13 mouse cellular contexts compared by ENCODE assay signal in genomic region chr14:80683282-80683681, GRCm38 (mm10).
DNase-seq lines count a peak whose midpoint lies in the region; ATAC-seq and TF ChIP-seq lines count a peak whose summit lies in the region.
"Had no signal": no experiment of that assay in that cellular context is flagged by ENCODE, and none has a peak within 500 bp of the region (broad histone marks: within the 10 kb centered on the region; RNA-seq: fewer than 3 reads in every experiment).

No protein-coding gene starts in this region.

- no peak overlapping the region for H3K27ac ChIP-seq in left cerebral cortex, adult 2 months
- no peak overlapping the region for H3K27ac ChIP-seq in forebrain, embryonic 16.5 days (ENCODE audit: low read length)
- no peak overlapping the region for H3K27ac ChIP-seq in heart, embryonic 10.5 days
- H3K27ac ChIP-seq: heart, adult 2 months; kidney, embryonic 15.5 days had no signal

- no peaks in the 10 kb centered on the region for H3K27me3 ChIP-seq in forebrain, embryonic 16.5 days (replicated peaks; ENCODE audit: control insufficient read depth, insufficient read depth, low read length)
- H3K27me3 ChIP-seq in heart, embryonic 10.5 days (ENCODE audit: insufficient read depth, poor library complexity, severe bottlenecking), result no peaks in the 10 kb centered on the region
- H3K27me3 ChIP-seq: kidney, embryonic 15.5 days had no signal

- intact Hi-C loops in left cerebral cortex, adult 2 months (cut with DNase I), result no loop called here

- H3K9ac ChIP-seq in forebrain, embryonic 16.5 days (replicated peaks; ENCODE audit: low read depth, low read length), result peak overlapping the region; percentile 35
- H3K9ac ChIP-seq: kidney, embryonic 15.5 days; lung, embryonic 14.5 days had no signal

- H3K36me3 ChIP-seq in forebrain, embryonic 16.5 days (ENCODE audit: control insufficient read depth, insufficient read depth), result no peaks in the 10 kb centered on the region
- H3K36me3 ChIP-seq in heart, embryonic 10.5 days, result no peaks in the 10 kb centered on the region
- H3K36me3 ChIP-seq: kidney, embryonic 15.5 days had no signal

- H3K4me2 ChIP-seq in forebrain, embryonic 16.5 days (ENCODE audit: low read length), result peak overlapping the region; percentile 47
- H3K4me2 ChIP-seq: kidney, embryonic 15.5 days; liver, embryonic 11.5 days; lung, embryonic 14.5 days had no signal

- TF ChIP-seq CTCF in left cerebral cortex, adult 2 months (IDR thresholded peaks at IDR 0.05), result no peak

- H3K4me3 ChIP-seq in left cerebral cortex, adult 2 months, result peak overlapping the region; percentile 17
- peak overlapping the region; percentile 9 for H3K4me3 ChIP-seq in forebrain, embryonic 16.5 days (replicated peaks; ENCODE audit: low read length)
- no peak overlapping the region for H3K4me3 ChIP-seq in heart, embryonic 10.5 days
- H3K4me3 ChIP-seq: heart, adult 2 months; kidney, embryonic 15.5 days had no signal

- peaks cover 10% of the 10 kb centered on the region for H3K4me1 ChIP-seq in forebrain, embryonic 16.5 days (replicated peaks; ENCODE audit: control insufficient read depth, insufficient read depth, low read length)
- H3K4me1 ChIP-seq in heart, embryonic 10.5 days, result no peaks in the 10 kb centered on the region
- H3K4me1 ChIP-seq: kidney, embryonic 15.5 days had no signal

- peak; percentile 64 for ATAC-seq in forebrain, embryonic 16.5 days

- WGBS in forebrain, embryonic 16.5 days, result 5% methylated on average over 7 of the region's 7 CpGs
- 70% methylated on average over 7 of the region's 7 CpGs for WGBS in heart, embryonic 10.5 days

- H3K9me3 ChIP-seq in forebrain, embryonic 16.5 days (ENCODE audit: control insufficient read depth, low read length), result no peaks in the 10 kb centered on the region
- H3K9me3 ChIP-seq in heart, embryonic 10.5 days, result no peaks in the 10 kb centered on the region
- H3K9me3 ChIP-seq: kidney, embryonic 15.5 days had no signal

- no peak for DNase-seq in left cerebral cortex, adult 2 months (ENCODE audit: extremely low spot score in 1 of 2, low spot score in 2 of 2)
- DNase-seq in left cerebral cortex, adult 11 months (ENCODE audit: low spot score), result no peak
- peak; percentile 12 for DNase-seq in brain, embryonic 18.5 days (ENCODE audit: low read depth, low spot score)
- peak; percentile 23 for DNase-seq in retina, postnatal 1 day
- no peak for DNase-seq in kidney, adult 9 months
- DNase-seq in heart, embryonic 10.5 days (ENCODE audit: low spot score), result no peak
- DNase-seq: gastrocnemius, postnatal 10 days; heart, adult 2 months; heart, postnatal 10 days had no signal

Comparison
In these comparisons a context has a peak if more than half of its experiments do, and no peak if none do; other contexts are left out.
1. DNase-seq: peak in brain, embryonic 18.5 days (single experiment) and retina, postnatal 1 day (single experiment); none in left cerebral cortex, adult 2 months (0 of 2), left cerebral cortex, adult 11 months (single experiment), kidney, adult 9 months (single experiment) and heart, embryonic 10.5 days (single experiment).